Mouse (Mus musculus) bone marrow, adult 2 months (tissue): Measurements from ENCODE around the gene Fgfr2. TPM values are rescaled to one million over a fixed set of nuclear protein-coding genes. Genes with fewer than 3 reads are reported as not detected.
A peak's percentile ranks its signal among the peaks of the same experiment; 100 is the strongest.

Experiments used
- H3K27ac ChIP-seq: fragments of 200-500 bp; 2 replicates; pipeline ENCODE4 v1.5.1; 2012; ENCODE audit warnings: low read depth, mild to moderate bottlenecking, control low read depth, inconsistent platforms, low read length; ENCODE audit not compliant: control insufficient read depth, poor library complexity, insufficient read depth
- H3K4me1 ChIP-seq: fragments of 200-500 bp; 2 replicates; pipeline ENCODE4 v1.6.1; 2011; ENCODE audit warnings: low read length; ENCODE audit not compliant: control insufficient read depth, insufficient read depth
- H3K4me3 ChIP-seq: fragments of 200-500 bp; replicated peaks from 2 replicates; pipeline ENCODE3; 2011; ENCODE audit warnings: mild to moderate bottlenecking, low read depth, low read length, control low read depth; ENCODE audit not compliant: control insufficient read depth
- CTCF ChIP-seq: fragments of 200-500 bp; IDR thresholded peaks from 2 replicates; pipeline ENCODE4 v1.5.1; 2011; ENCODE audit warnings: low read length, control low read depth; ENCODE audit not compliant: control insufficient read depth, insufficient read depth
- POLR2A ChIP-seq: fragments of 200-500 bp; IDR thresholded peaks from 2 replicates; pipeline ENCODE4 v1.6.1; 2011; ENCODE audit warnings: low read depth, mild to moderate bottlenecking, control low read depth, low read length, borderline replicate concordance; ENCODE audit not compliant: control insufficient read depth
- WGBS: fragments of 180-500 bp; shearing (Covaris S2); methylation state at CpG from one replicate; pipeline ENCODE4 v1.1.7; 2018; 5-methylcytosine and 5-hydroxymethylcytosine counted together
- polyA plus RNA-seq: library from polyadenylated mRNA; stranded (reverse); fragments of >200 nt; gene quantifications from 2 replicates; pipeline ENCODE4 v1.2.4, GENCODE M21; 2011; ENCODE audit warnings: low replicate concordance; ENCODE audit not compliant: missing spikeins, insufficient read depth, insufficient read length

Gene Fgfr2
- polyA plus RNA-seq, 1 experiment = 8.2 TPM

- H3K27ac ChIP-seq = no peak overlapping the region
- H3K4me3 ChIP-seq = no peak overlapping the region
- TF ChIP-seq POLR2A (no peak), CTCF (peak; percentile 48; the same call in 1 of the 2 replicates)
- 26% methylated on average over 5 of the region's 5 CpGs for WGBS
- H3K4me1 ChIP-seq = no peaks in the 10 kb centered on the region
These were observed 2208.3 kb downstream of the Fgfr2 start for GRCm38 (mm10) chr7:130914693-130915363.

DNA sequence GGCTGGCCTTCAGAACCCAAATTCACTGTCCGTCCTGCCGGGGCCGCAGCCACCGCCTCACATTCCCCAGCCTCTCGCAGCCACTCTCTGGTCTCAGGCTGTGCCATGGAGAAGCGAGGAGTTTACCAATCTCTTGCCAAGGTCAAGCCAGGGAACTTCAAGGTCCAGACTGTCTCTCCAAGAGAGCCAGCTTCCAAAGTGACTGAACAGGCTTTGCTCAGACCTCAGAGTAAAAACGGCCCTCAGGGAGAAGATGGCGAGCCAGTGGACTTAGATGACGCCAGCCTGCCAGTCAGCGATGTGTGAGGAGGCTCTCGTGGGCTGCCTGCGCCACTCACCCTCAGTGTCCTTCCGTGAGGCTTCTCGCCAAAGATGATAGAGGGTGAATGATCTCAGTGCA is 2212.3 kb downstream of the Fgfr2 start:
- no peak for TF ChIP-seq POLR2A
- no peak for TF ChIP-seq CTCF
- 85% methylated on average over 14 of the region's 14 CpGs for WGBS

DNA sequence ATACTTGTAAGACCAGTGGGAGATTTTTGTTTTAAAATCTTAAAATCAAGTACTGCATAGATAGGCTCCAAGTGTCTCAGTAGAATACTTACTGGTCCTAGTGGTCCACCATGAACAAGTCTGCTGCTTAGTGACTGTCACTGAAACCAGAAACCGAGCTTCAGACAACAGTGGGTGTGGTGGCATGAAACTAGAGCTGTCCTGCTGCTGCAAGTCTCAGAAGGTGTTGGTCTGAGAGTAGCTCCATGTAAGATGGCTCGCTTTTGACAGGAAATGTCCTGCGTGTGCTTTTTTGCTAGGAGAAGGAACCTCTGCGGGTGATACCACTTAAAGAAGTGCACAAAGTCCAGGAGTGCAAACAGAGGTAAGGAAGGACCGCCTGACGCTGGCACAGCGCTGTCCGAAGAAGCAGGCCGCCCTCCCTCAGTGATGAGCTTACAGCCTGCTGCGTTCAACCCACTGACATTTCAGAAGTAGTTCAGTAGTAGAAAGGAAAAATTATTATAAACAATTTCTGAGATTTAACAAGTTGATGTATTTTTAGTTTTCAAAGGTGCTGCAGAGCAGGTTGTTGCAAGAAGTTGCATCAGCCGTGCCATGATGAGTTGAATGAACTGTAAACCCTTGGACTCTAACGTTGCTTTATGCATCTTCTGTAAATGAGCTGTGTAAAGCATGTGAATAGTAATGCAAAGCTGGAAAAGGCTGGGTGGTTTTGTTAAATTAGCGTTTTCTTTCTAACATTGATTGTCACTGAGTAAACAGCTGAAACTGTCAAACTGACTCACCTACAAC is 2218.4 kb downstream of the Fgfr2 start:
- Histone ChIP-seq H3K27ac (no peak overlapping the region), H3K4me1 (peaks cover 2% of the 10 kb centered on the region; the same call in 1 of the 2 replicates), H3K4me3 (no peak overlapping the region)
- 84% methylated on average over 13 of the region's 13 CpGs for WGBS
- no peak for TF ChIP-seq POLR2A

More for the DNA sequence above, 2212.3 kb downstream of the Fgfr2 start:
- H3K27ac ChIP-seq = no peak overlapping the region
- H3K4me1 ChIP-seq = no peaks in the 10 kb centered on the region
- H3K4me3 ChIP-seq = no peak overlapping the region

GRCm38 (mm10) chr7:130903505-130904074 is 2219.6 kb downstream of the Fgfr2 start:
- Histone ChIP-seq H3K4me3 (peak overlapping the region; percentile 64), H3K4me1 (peaks cover 2% of the 10 kb centered on the region; the same call in 1 of the 2 replicates), H3K27ac (peak overlapping the region; percentile 55)
- WGBS = 6% methylated on average over 16 of the region's 16 CpGs
- TF ChIP-seq POLR2A (0 out of 2 replicates have a peak, but pooled peaks have one; percentile 33), CTCF (no peak)

DNA sequence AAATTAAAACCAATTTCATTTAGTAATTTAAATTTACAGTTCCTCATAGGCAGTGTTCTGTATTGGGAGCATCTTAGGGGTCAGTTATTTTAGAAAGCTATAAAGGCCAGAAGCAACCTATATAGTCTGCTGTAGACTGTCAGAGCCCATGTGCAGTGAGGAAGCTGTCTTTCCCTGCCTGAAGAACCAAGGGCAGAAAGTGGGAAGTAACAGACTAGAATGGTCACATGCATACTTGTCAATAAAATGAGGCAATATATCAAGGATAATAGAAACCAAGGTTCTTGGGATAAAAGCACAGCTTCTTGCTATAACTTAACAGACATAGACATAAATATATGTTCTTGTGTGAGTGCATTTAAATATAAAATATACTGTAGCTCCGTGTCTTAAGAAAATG is 2220.2 kb downstream of the Fgfr2 start:
- Histone ChIP-seq H3K4me3 (no peak overlapping the region), H3K4me1 (peaks cover 2% of the 10 kb centered on the region; the same call in 1 of the 2 replicates), H3K27ac (no peak overlapping the region)
- 71% methylated on average over 1 of the region's 1 CpGs for WGBS
- TF ChIP-seq CTCF (no peak), POLR2A (no peak)

DNA sequence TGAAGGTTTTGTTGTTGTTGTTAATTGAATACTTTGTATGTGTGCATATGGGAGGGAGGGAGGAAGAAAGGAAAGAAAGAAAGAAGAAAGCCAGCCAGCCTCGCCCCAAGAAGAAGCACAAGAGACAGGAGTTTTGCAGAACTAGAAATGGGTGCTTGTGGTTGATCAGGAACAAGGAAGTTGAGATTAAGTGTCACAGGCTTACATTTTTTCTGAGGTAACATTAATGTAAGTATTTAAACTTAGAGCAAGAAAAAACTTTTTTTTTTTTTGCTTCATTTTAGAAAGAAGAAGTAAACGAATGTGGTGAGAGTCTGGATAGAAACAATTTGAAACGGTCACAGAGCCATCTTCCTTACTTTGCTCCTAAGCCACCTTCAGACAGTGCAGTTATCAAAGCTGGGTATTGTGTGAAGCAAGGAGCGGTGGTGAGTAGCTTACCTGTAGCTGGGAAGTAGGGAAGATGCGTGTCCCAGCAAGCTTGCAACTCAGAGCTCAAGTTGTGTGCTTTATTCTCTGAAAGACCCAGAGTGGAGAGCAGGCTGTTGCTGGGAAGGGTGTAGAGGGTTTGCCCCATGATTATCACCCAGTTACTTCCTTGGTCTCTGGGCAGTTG is 2222.8 kb downstream of the Fgfr2 start:
- no peak overlapping the region for H3K4me3 ChIP-seq
- H3K27ac ChIP-seq = peak overlapping the region; percentile 65
- no peak for TF ChIP-seq CTCF
- no peak for TF ChIP-seq POLR2A
- H3K4me1 ChIP-seq = peaks cover 2% of the 10 kb centered on the region; the same call in 1 of the 2 replicates
- 24% methylated on average over 5 of the region's 5 CpGs for WGBS

DNA sequence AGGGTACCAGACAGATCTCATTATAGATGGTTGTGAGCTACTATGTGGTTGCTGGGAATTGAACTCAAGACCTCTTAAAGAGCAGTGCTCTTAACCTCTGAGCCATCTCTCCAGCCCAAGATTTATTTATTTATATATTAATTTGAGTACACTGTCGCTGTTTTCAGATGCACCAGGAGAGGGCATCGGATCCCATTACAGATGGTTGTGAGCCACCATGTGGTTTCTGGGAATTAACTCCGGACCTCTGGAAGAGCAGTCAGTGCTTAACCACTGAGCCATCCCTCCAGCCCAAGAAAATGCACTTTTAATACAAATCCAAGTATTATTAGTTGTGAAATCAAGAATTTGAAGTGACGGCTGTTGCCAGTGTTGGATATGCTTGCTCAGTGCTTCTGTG is 2224.8 kb downstream of the Fgfr2 start:
- WGBS = 75% methylated on average over 4 of the region's 4 CpGs
- TF ChIP-seq CTCF = no peak
- no peak for TF ChIP-seq POLR2A
- H3K4me3 ChIP-seq = no peak overlapping the region
- no peak overlapping the region for H3K27ac ChIP-seq
- H3K4me1 ChIP-seq = peaks cover 3% of the 10 kb centered on the region; the same call in 1 of the 2 replicates

- Histone ChIP-seq H3K27ac (no peak overlapping the region), H3K4me1 (peaks cover 3% of the 10 kb centered on the region; the same call in 1 of the 2 replicates), H3K4me3 (no peak overlapping the region)
- WGBS = 89% methylated on average over 10 of the region's 10 CpGs
- TF ChIP-seq CTCF (no peak), POLR2A (no peak)
These were observed 2225.9 kb downstream of the Fgfr2 start for GRCm38 (mm10) chr7:130897201-130897600.
